Mouse (Mus musculus) urinary bladder, postnatal 4 days (tissue): ENCODE data around the gene Wfdc2.

Experiments used
- DNase-seq, 2 experiments: peaks; one replicate each; pipeline ENCODE4 v3.0.0; 2021 to 2022; ENCODE audit warnings: low spot score in 2 of 2

Wfdc2 gene

DNA sequence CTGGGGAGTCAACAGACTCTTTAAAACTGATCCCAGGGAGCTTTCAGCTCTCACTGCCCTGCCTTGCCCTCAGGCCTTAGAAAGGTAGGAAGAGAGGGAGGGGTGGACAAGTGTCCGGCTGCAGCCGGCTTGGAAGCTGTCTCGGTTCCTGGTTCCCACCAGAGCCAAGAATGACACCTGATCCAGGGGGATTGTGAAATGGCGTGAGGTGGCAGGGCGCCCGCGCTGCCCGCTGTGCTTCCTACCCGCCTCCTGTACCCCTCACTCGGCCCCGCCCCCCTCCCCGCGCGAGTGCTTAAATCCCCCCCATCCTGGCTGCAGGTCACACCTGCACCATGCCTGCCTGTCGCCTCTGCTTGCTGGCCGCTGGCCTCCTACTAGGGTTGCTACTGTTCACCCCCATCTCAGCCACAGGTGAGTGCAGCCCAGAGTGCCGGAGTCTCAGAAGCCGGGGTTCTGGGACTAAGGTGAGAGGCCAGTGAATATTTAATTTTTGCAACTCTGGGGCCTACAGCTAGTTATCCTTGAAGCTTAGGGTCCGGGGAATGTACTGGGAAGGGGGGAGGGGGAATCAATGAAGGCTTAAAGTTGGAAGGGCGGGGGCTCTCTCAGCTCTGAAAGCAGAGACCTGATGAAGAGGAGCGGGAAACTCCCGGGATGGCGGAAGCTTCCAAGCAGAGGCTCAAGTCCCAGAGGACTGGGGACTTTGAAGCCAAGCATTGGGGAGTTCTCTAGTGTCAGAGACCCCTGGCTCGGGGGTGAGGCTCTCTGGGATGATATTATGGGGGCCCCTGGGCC, at the start of gene Wfdc2:
TSS of gene Wfdc2 (plus strand) at position 23 of the 798 bp plus-strand sequence.
- peak in 1 of 2 experiments; percentile 32 for DNase-seq

DNA sequence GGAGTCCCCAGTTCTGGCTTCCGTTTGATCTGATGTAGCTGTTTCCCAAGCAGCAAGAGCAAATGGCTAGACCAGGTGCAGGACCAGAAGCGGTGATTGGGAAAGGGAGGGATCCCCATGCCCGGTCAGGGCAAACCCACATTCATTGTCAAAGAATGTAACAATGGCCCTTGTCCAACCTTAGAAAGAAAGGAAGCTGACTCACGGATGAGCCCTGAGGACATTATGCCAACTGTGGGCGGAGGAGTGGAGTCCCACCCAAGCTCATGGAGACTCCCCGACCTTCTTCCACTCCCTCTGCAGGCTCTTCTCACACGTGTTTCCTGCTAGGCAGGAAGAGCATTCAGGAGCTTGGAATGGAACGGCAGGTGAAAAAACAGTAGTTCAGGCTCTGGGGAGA, 48.8 kb upstream of the Wfdc2 start:
- no peak for DNase-seq

DNA sequence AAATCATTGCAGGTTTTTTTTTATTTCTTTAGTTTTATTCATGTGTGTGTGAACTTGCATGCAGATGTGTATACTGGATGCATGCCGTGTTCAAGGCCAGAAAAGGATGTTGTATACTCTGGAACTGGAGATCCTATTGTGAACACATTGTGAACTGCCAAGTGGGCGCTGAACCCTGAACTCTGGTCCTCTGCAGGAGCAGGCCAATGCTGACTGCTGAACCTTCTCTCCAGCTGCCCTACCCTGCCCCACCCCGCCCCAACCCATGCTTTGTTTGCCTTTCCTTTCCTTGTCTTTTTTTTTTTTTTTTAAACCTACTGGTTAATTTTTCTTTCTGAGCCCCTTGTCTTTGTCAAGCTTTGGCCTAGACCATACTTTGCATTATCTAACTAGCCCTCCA, 47.3 kb upstream of the Wfdc2 start:
- no peak for DNase-seq

DNA sequence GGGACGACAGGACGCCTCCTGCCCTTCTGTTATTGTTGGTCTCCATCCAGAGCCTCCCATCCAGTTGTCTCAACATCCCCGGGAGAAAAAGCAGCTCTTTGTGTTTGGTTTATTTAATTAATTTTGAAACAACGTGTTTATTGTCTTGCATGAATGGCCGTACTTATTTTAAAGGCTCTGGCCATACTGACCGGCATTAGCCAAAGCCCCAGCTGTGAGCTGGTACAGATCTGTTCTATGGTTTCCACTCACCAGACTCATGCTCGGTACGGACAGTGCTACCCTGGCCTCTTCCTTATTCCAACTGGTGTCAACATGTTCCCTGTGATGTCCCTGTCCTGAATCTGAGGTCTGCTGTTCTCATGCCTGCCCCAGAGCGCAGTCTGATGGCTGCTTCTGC, 46.3 kb upstream of the Wfdc2 start:
- no peak for DNase-seq

DNA sequence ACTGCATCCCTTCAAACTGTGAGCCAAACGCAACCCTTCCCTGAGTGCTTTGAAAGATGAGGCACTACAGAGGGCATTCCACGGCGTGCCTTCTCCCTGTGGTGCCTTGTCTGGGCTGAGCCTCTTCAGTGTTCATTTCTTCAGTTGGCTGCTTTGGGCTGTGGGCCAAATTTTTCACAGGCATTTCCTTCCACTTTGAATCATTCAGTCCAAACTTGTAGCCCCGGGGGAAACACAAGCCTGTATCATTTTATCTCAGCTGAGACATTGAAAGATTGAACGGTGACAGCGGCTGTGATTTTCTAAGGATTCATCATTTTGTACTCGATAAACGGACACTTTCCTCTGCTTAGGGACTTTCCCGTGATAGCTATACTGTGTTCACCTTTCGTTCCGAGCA, 45.6 kb upstream of the Wfdc2 start:
- DNase-seq, result no peak

DNA sequence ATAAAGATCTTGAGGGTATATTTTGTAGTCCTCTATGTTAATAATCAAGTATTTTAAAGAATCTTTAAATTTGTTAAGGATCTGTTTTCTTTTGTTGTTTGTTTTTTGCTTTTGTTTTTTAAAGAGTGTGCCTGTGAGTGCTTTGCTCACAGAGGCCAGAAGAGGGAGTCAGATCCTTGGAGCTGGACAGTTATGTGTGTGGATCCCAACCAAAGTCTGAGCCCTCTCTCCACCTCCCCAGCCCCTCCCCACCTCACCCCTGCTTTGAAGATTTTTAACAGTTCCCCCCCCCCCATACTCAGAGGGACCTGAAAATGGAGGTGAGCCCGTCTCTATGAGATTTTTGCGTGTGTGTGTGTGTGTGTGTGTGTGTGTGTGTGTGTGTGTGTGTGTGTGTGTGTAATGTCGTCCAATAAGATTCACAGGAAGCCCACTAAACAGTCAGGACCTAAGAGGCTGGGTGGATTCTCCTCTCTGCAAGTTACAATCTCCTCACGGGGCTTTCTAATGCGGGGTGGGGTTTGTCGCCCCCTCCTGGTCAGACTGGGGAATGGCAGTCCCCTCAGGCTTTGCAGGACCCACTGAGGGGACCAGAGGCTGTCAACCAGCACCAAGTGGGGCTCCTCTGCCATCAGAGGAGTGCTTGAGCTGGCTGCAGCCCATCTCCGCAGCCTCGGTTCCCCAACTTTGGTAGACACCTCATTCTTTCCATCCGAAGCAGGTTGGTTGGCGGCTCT, 44.6 kb upstream of the Wfdc2 start:
- peak in 1 of 2 experiments; percentile 47 for DNase-seq

DNA sequence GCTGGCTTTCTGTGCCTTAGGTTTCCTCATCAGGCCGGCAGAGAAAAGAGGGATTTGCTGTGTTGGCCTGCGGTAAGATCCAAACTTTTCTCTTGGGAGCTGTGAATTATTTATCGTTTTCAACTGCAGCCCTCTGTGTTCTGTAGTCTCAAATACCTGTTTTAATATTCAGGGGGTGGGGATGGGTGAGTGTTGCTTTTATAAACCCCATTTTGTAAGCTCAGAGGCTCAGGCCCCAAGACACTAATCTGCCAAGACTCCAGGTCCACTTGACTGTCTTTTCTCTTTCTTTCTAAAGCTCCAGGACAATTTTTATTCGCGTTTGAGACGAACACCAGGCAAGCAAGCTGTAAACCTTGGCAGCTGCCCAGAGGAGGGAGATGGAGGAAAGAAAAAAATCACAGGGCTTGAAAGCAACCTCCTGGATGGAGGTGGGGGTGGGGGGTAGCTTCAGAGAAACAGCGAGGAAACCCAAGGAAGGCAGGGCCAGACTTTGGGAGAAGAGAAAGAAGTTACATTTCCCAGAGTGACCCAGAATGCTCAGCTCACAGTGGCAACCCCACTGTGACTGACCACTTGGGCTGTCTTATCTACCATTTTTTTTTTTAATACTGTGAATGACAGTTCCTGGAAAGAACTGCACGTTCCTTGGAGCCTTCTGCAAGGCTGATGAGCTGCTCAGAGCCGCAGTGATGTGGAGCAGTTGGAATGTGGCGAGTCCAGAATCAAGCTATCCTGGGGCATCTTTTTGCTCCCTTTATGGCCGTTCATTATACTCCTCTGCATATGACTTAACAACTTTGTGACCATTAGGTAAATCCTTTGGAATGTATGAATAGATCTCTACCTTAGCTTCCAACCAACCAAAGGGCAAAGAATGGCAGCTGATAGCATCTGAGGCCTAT, 43.7 kb upstream of the Wfdc2 start:
- no peak for DNase-seq

DNA sequence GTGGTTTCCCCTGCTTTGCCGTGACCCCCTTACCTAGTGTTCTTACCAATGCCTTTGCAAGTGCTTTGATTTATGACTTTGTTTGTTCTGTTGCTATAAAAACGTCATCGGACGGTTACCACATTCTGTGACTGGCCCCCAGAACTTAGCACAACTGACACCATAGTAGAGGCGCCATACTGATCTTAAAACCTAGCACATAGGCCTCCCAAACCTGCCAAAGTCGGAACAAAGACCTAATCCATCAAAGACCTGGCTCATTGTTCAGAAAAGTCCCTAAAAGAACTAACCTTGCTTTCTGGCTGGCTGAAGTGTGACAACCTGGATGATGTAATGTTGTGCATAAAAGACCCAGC, 43.1 kb upstream of the Wfdc2 start:
- DNase-seq, result no peak

DNA sequence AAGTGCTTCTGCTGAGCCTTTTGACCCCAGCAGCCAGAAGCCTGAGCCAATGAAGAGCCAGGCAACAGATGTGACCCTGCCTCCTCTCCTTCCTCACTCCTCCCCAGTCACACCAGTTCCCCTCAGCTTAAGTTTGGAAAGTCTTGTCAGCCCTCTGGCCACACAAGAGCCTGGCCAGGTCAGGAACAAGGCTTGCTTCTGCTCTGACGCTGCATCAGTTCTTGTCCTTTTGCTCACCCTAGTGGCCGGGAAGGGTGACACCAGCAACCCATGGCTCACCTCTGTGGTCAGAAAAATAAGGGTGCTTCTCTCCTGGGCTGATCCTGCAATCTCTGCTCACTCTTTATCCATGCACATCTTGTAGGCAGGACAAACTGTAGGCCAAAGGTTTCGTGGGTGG, 41.4 kb upstream of the Wfdc2 start:
- peak in 1 of 2 experiments; percentile 46 for DNase-seq

DNA sequence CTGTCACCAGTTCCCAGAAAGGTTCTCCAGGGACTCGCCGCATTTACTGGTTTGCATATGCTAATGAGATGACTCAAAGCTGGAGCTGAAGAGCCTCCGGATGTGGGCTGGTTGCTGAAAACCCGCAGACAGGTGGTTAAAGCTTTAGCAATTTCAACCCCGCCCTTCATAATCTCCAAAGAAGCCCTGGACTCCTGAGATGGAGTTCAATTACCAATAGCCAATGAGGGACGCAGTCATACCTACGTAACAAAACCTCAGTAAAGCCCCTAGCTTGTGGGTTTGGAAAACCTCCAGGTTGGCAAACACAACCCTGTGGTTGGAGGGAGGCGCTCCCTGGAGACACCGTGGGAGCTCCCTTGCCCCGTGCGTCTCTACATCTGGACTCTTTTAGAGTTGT, 40.4 kb upstream of the Wfdc2 start:
- no peak for DNase-seq

DNA sequence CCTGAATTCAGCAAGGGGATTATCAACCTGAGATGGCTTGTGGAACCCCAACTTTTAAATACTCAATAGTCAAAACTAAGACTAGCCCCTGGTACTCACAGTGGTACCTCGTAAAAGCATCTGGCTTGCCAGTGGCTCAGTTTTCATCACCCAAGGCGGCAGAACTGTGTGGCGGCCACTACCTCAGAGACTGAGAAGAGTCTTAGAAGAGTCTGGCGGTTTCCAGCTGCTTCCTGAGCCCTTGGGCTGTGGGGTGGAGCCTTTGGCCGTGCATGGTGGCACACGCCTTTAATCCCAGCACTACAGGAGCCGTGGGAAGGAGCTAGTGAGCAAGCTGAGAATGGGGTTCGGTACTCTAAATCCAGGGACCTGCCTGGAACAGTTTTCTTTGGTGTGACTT, 39.9 kb upstream of the Wfdc2 start:
- no peak for DNase-seq

DNA sequence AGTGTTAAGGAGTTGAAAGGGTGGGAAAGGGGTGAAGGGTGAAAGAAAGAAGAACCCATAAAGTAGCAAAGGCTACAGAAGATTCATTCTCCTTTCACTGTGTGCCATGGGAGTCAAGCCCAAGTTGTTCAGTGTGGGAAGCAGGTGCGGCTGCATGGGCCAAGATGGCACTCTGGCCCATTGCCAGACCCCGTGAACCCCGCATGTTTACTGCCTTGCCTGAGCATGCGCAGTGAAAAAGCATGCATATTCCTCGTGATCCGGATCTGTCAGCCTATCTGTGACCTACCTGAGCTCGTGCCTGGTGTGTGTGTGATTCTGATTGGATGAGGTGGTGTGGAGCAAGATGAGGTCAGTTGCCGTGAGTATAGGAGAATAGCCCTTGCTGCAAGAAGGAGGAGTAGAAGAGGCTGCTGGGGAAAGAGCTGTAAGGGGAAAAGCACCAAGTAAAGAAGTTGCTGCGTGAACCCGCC, 38.9 kb upstream of the Wfdc2 start:
- no peak for DNase-seq

DNA sequence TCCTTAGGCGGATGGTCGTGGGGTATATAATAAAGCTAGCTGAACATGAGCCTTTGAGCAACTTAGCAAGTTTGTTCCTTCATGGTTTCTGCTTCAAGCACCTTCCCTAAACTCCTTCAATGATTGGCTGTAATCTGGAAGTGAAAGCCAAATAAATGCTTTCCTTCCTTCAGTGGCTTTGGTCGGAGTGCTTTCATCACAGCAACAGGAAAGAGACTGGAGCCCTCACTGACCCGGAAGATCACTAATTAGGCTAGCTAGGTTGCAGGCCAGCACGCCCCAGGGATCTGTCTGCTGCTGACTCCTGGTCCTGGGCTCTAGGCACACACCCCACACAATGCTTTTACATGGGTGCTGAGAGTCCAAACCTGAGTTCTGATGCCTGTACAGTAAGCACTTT, 33.7 kb upstream of the Wfdc2 start:
- no peak for DNase-seq

DNA sequence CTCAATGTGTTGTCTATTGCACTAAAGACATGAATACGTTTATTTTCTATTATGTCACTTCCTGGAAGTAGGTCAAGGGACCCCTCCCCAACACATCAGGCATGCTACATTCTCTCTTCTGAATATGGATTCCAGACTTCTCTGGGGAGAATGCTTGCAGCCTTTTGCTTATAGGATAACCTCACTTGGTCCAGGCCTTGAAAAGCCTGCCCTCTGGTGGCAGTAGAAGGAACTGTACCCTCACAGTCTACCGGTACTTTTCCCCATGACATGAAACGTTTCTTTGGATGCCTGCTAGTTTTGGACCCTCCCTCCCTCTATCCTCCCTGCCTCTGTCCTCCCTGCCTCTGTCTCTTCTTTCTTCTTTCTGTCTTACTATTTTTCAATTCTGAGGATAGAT, 31.0 kb upstream of the Wfdc2 start:
- DNase-seq, result peak; percentile 60 to 84

DNA sequence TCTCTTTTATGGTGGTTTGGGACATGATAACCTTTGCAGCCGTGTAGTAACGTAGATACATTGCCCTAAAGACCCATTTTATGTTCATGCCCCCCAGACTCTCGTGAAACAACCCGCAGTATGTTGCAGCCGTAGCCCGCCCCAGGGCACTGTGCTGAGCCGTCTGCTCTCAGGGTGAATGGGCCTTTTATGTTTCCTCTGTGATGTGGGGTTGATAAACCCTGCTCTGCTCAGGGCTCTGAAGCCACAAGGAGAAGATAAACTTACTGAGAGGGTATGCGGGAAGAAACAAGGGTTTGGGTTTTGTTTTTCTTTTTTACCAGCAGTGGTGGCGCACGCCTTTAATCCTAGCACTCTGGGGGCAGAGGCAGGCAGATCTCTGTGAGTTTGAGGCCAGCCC, 27.9 kb upstream of the Wfdc2 start:
- DNase-seq, result no peak

DNA sequence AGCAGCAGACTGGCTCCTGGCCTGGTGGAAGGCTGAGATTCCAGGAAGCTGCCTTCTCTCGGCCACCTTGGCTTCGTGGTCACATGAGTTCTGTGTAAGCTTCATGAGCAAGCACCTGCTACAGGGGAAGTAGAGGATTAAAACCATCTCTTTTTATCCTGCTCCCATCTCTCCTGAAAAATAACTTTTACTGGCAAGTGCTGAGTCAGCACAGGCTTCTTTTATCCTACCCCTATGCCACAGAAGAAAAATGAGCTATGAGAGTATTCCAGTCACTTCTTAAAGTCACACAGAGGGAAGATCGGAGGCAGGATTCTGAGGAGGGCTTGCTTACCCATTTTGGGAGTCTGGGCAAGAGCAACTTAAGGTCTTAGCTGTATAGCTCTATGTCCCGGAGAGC, 25.2 kb upstream of the Wfdc2 start:
- DNase-seq, result no peak

DNA sequence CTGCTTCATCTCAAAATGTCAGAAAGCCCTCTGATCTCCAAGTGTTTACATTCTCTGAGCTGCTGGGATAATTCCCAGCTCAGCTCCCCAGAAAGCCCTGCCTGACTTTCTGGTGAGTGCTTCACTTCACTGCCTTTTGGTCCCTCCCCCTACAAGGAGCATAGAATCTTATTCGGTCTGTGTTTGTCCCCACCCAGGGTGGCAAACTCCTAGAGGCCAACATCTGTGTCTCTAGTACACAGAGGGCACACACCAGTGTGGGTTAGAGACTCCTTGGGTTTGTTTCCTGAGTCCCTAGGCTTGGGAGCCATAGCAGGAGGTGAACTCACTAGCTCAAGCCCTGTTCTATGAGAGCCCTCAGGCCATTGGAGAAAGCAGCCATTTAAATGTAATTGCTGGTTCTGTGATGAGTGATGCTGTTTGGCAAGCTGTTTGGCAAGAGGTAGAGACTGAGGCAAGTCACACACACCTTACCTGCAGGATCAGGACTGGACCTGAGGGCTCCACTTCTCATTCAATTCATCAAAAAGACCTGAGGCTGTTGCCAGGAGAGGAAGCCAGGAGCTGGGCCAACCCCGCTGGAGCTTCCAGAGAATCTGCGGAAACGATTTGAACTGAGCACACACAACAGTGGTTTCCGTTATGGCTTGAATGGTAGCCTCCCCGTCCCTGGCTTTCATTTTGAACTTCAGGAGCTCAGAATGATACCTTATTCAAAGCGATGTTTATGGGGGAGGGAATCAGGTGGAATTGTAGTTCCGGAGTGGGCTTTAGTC, 21.4 kb upstream of the Wfdc2 start:
- no peak for DNase-seq

DNA sequence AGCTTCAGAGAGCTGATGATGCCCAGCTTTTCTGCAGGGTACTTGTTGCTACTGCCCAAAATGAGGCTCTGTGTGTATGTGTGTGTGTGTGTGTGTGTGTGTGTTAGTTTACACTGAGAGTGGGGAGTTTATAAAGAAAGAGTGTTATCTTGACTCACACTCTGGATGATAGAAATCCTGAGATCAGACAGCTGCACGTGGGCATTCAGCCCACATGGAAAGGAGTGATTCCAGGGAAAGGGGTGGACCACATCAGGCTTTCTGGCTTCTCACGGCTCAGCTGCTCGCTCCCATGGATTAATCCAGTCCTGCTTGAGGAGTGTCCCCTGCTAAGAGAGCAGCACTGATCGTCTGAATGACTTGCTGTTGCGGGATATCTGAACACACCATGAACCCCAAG, 20.1 kb upstream of the Wfdc2 start:
- no peak for DNase-seq

DNA sequence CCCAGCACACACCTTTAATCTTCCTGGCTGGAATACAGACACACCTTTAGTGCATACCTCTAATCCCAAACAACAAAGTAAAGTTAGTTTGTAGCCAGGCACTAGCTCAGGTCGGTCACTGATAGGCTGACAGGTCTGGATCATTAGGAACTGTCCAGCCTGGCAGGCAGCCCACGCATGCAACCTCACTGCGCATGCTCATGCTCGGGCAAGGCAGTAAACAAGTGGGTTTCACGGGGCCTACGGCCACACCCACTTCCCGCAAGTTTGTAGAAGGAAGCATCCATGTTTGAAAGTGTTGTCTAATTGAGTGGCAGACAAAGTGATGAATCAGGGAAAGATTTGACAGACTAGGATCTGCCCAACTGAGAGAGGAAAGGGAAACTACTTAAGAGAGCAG, 19.6 kb upstream of the Wfdc2 start:
- no peak for DNase-seq

DNA sequence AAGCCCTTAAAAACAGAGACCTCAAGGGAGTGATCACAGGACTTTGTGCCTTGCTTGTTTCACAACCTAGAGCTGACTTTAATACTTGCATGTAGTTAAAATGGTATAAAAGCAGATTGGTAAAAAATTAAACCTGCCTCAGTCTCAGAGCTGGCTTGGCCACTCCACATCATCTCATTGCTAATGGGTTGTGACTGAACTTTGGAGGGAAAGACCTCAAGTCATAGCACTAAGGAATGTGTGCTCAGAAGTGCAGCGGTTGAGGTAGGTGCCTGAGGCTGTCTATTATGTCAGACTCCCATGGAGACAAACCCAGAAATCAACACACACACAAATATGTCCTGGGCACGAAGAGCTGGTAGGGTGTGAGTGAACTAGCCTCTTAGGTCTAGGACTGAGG, 18.5 kb upstream of the Wfdc2 start:
- no peak for DNase-seq

DNA sequence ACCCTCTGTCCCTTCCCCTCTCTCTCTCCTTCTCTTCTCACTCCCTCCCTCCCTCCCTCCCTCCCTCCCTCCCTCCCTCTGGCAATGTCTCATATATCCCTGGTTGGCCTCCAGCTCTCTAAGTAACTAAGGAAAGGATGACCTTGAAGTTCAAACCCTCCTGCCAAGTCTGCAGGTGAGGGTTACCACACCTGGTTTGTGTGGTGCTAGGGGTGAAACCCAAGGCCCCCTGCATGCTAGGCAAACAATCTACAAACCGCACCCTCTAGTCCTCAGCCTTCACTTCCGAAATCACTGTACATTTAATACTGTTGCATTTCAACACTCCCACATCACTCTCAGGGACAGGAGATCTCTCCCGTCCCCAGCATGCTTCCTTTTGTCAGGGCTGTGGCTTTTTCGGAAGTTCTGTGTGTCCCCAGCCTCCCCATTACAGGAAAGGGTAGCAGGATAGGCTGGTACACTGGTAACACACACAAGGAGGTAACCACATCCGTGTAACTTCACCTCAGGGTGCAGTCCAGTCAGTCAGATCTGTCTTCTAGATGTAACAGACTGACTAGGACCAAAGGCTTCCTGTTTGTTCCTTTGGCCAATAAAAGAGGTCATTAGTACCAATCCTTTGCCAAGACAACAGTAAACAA, 17.6 kb upstream of the Wfdc2 start:
- no peak for DNase-seq
